Mouse (Mus musculus) liver, embryonic 13.5 days (tissue): ENCODE measurements around the gene Olfr170. TPM values are rescaled to one million over a fixed set of nuclear protein-coding genes. Genes with fewer than 3 reads are reported as not detected.
"Not testable (repeated sequence)": the region's sequence is repeated elsewhere in the genome, so short reads cannot be mapped to it uniquely, and the experiment has no call there.

Experiments
- ATAC-seq: fragments of 200-750 bp; cut with Nextera tagmentation; 2 replicates; pipeline ENCODE4 v1.8.0; 2017; ENCODE audit warnings: low read depth, mild to moderate bottlenecking, moderate number of reproducible peaks, moderate library complexity
- DNase-seq: peaks from one replicate; pipeline ENCODE4 v3.0.0; 2022
- H3K27ac ChIP-seq: fragments of 300-500 bp; sonication (generic); 2 replicates; pipeline ENCODE4 v1.5.1; 2015; ENCODE audit warnings: moderate library complexity, mild to moderate bottlenecking, inconsistent platforms
- H3K27me3 ChIP-seq: fragments of 300-500 bp; sonication (generic); 2 replicates; pipeline ENCODE4 v1.6.1; 2015; ENCODE audit warnings: mild to moderate bottlenecking, inconsistent platforms
- H3K36me3 ChIP-seq: fragments of 300-500 bp; sonication (generic); 2 replicates; pipeline ENCODE4 v1.6.1; 2015; ENCODE audit warnings: mild to moderate bottlenecking, inconsistent platforms
- H3K4me1 ChIP-seq: fragments of 300-500 bp; sonication (generic); replicated peaks from 2 replicates; pipeline ENCODE4 v1.6.1; 2015; ENCODE audit warnings: inconsistent platforms
- H3K4me2 ChIP-seq: fragments of 300-500 bp; sonication (generic); 2 replicates; pipeline ENCODE4 v1.6.1; 2015; ENCODE audit warnings: inconsistent platforms, mild to moderate bottlenecking, moderate library complexity
- H3K4me3 ChIP-seq: fragments of 300-500 bp; sonication (generic); replicated peaks from 2 replicates; pipeline ENCODE4 v1.5.1; 2015; ENCODE audit warnings: mild to moderate bottlenecking, inconsistent platforms
- H3K9ac ChIP-seq: fragments of 300-500 bp; sonication (generic); 2 replicates; pipeline ENCODE4 v1.6.1; 2015; ENCODE audit warnings: mild to moderate bottlenecking, inconsistent platforms
- H3K9me3 ChIP-seq: fragments of 300-500 bp; sonication (generic); replicated peaks from 2 replicates; pipeline ENCODE4 v1.6.1; 2016; ENCODE audit warnings: inconsistent platforms
- WGBS: fragments of 180-500 bp; shearing (Covaris S2); methylation state at CpG from one replicate; pipeline ENCODE4 v1.1.7; 2015; ENCODE audit not compliant: insufficient replicate concordance; 5-methylcytosine and 5-hydroxymethylcytosine counted together
- polyA plus RNA-seq: library from polyadenylated mRNA; unstranded; fragments of >200 nt; fragmentation: Nextera tagmentation; extraction: Ambion mirVana; gene quantifications from 2 replicates; pipeline ENCODE4 v1.2.1, GENCODE M21; 2015

Olfr170 gene
- polyA plus RNA-seq = not detected in 2 replicates

GRCm38 (mm10) chr16:19611782-19612181 is at the start of gene Olfr170:
TSS of gene Olfr170 (minus strand) at chr16:19611882.
- H3K4me2 ChIP-seq, ATAC-seq, H3K4me3 ChIP-seq, H3K27me3 ChIP-seq, H3K27ac ChIP-seq, H3K9me3 ChIP-seq, H3K9ac ChIP-seq, DNase-seq, H3K36me3 ChIP-seq, H3K4me1 ChIP-seq: not testable (repeated sequence)
- WGBS = 67% methylated on average over 2 of the region's 2 CpGs

GRCm38 (mm10) chr16:19629816-19630215 is 18.1 kb upstream of the Olfr170 start, which contains the start of gene Olfr171:
TSS of gene Olfr171 (minus strand) at chr16:19629916.
- H3K36me3 ChIP-seq = no peaks in the 10 kb centered on the region
- ATAC-seq (no peak), DNase-seq (no peak)
- no peak within 1 kb of the TSS for H3K27ac ChIP-seq
- no peaks in the 10 kb centered on the region for H3K27me3 ChIP-seq
- H3K4me2 ChIP-seq = no peak within 1 kb of the TSS
- no peaks in the 10 kb centered on the region for H3K4me1 ChIP-seq
- WGBS = 56% methylated on average over 1 of the region's 1 CpGs
- no peak within 1 kb of the TSS for H3K4me3 ChIP-seq
- peaks cover 3% of the 10 kb centered on the region; the same call in 1 of the 2 replicates for H3K9me3 ChIP-seq
- H3K9ac ChIP-seq = no peak within 1 kb of the TSS

- WGBS = 33% methylated on average over 2 of the region's 2 CpGs
- ATAC-seq = no peak
- no peaks in the 10 kb centered on the region for H3K4me1 ChIP-seq
Observed at GRCm38 (mm10) chr16:19603166-19603565, 8.5 kb downstream of the Olfr170 start.

GRCm38 (mm10) chr16:19571709-19572108 is 40.0 kb downstream of the Olfr170 start, which contains the start of gene Olfr169:
TSS of gene Olfr169 (minus strand) at chr16:19571809.
- not testable (repeated sequence) for H3K27ac ChIP-seq, H3K4me3 ChIP-seq, H3K27me3 ChIP-seq, H3K9me3 ChIP-seq, H3K9ac ChIP-seq, H3K4me1 ChIP-seq, H3K4me2 ChIP-seq, ATAC-seq, DNase-seq, H3K36me3 ChIP-seq
- WGBS = 70% methylated on average over 2 of the region's 2 CpGs

More at GRCm38 (mm10) chr16:19603166-19603565, 8.5 kb downstream of the Olfr170 start:
- no peak overlapping the region for H3K9ac ChIP-seq
- DNase-seq = no peak
- no peak overlapping the region for H3K4me2 ChIP-seq
- no peak overlapping the region for H3K4me3 ChIP-seq
- no peaks in the 10 kb centered on the region for H3K27me3 ChIP-seq
- H3K9me3 ChIP-seq = no peaks in the 10 kb centered on the region
- H3K27ac ChIP-seq = no peak overlapping the region
- no peaks in the 10 kb centered on the region for H3K36me3 ChIP-seq

Other genes with a start within 250 kb of the Olfr170 start
- gene Olfr165, start 188.7 kb downstream of the Olfr170 start, polyA plus RNA-seq = not detected in 2 replicates
- gene Olfr166, start 128.2 kb downstream of the Olfr170 start, polyA plus RNA-seq = not detected in 2 replicates
- not detected in 2 replicates for gene Olfr167, start 89.6 kb downstream of the Olfr170 start, polyA plus RNA-seq
- not detected in 2 replicates for gene Olfr168, start 76.3 kb downstream of the Olfr170 start, polyA plus RNA-seq
- not detected in 2 replicates for gene Olfr169, start 40.1 kb downstream of the Olfr170 start, polyA plus RNA-seq
- gene Olfr171, start 18.0 kb upstream of the Olfr170 start, polyA plus RNA-seq = not detected in 2 replicates
- 0.03 and 0.07 TPM in 2 replicates for gene Lamp3, start 94.5 kb upstream of the Olfr170 start, polyA plus RNA-seq
- gene B3gnt5, start 148.3 kb upstream of the Olfr170 start, polyA plus RNA-seq = 0.75 and 1.4 TPM in 2 replicates